Mouse (Mus musculus): Measurements from ENCODE around the gene Rhbdd1. TPM values are rescaled to one million over a fixed set of nuclear protein-coding genes. Genes with fewer than 3 reads are reported as not detected.

Rhbdd1 gene
- total and polyA plus RNA-seq, 3 experiments: 7.5 to 10.4 TPM; not detected in 1

DNA sequence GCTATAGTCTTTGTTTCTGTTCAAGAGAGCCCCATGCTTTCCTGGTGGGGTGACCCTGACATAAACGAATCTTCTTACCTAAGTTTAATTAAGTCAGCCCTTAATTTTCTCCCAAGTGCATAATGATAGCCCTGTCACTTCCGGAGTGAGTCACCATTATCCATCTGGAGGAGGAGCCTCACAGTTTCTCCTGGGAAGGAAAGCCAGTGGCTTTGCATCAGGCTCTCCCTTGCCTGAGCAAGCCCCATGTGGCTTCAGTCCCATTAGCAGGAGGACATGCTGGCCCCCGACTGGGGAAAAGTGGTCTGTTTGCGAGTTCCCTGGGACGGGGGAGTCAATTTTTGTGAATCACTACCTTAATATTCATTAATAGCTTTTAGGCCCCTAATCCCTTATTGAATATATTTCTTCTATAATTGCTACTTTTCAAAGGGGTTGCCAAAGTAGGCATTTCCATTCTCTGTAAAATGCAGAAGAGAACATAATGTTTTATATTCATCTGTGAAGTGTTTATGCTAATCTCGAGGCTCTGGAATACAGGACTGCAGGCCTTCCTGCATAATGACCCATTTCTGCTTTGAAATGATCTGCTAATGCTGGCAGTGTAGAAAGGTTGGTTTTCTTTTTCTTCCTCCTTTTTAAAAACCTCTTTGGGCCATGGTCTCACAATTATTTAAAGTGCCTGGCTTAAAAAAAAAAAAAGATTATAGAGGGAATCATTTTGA lies 135.8 kb downstream of the Rhbdd1 start:
- H3K4me3 ChIP-seq (ENCODE audit: control insufficient read depth in 1 of 2, insufficient read depth in 1 of 2, low read depth in 2 of 2, low read length in 2 of 2): no peak overlapping the region
- H3K9me3 ChIP-seq (replicated peaks; ENCODE audit: insufficient read depth, low read length): no peaks in the 10 kb centered on the region
- H3K27ac ChIP-seq (ENCODE audit: control insufficient read depth, low read depth, low read length): no peak overlapping the region
- no peaks in the 10 kb centered on the region for H3K27me3 ChIP-seq (ENCODE audit: control insufficient read depth in 1 of 2, insufficient read depth in 2 of 2, low read length in 2 of 2)
- H3K79me2 ChIP-seq (ENCODE audit: control insufficient read depth, insufficient read depth, low read length, poor library complexity): no peaks in the 10 kb centered on the region
- no peaks in the 10 kb centered on the region for H3K36me3 ChIP-seq (ENCODE audit: control insufficient read depth in 1 of 2, insufficient read depth in 2 of 2, low read length in 2 of 2)
- no peaks in the 10 kb centered on the region for H3K4me1 ChIP-seq (ENCODE audit: control insufficient read depth in 1 of 2, insufficient read depth in 2 of 2, low read length in 2 of 2)
- TF ChIP-seq ZMIZ1 (IDR thresholded peaks at IDR 0.05; ENCODE audit: low read depth, low read length) (no peak), GABPA (IDR thresholded peaks at IDR 0.05; ENCODE audit: low read depth, low read length) (no peak), CHD2 (IDR thresholded peaks at IDR 0.05; ENCODE audit: low read length) (no peak), ZKSCAN1 (IDR thresholded peaks at IDR 0.05; ENCODE audit: low read depth, low read length) (no peak), POLR2A (IDR thresholded peaks at IDR 0.05; ENCODE audit: control insufficient read depth in 1 of 2, insufficient read depth in 1 of 2, low read depth in 1 of 2, low read length in 2 of 2, poor library complexity in 1 of 2) (no peak), MEF2A (IDR thresholded peaks at IDR 0.05; ENCODE audit: extremely low read depth, insufficient replicate concordance, low read depth, low read length, poor library complexity, severe bottlenecking) (no peak), TCF12 (IDR thresholded peaks at IDR 0.05; ENCODE audit: low read depth, low read length) (no peak), E2F4 (IDR thresholded peaks at IDR 0.05; ENCODE audit: borderline replicate concordance, low read depth, low read length) (no peak), GATA1 (IDR thresholded peaks at IDR 0.05; ENCODE audit: low read depth, low read length) (no peak), POLR2AphosphoS2 (IDR thresholded peaks at IDR 0.05; ENCODE audit: low read length) (no peak)
- no peak for DNase-seq (ENCODE audit: low read depth, low spot score)
- no peak overlapping the region for H3K9ac ChIP-seq (ENCODE audit: control insufficient read depth, low read depth, low read length, poor library complexity, severe bottlenecking)

DNA sequence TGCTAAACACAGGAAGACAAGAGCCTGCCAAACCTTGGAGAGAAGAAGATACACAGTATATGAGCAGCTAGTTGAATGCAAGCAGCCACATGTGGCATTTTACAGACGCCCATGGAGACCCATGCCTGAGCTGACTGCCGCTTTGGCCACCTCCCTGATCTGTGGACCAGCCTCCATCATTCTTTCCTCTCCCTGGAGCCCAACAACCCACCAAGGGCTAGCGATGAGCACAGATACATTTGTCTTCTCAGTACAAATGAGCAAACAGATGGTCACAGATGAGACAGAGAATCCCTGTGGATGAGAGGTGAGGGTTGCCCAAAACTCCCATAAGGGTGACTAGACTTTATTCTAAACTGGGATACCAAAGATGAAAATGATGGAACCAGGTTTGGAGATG lies 137.8 kb downstream of the Rhbdd1 start:
- H3K4me3 ChIP-seq (ENCODE audit: control insufficient read depth in 1 of 2, insufficient read depth in 1 of 2, low read depth in 2 of 2, low read length in 2 of 2): no peak overlapping the region
- TF ChIP-seq POLR2A (IDR thresholded peaks at IDR 0.05; ENCODE audit: control insufficient read depth in 1 of 2, insufficient read depth in 1 of 2, low read depth in 1 of 2, low read length in 2 of 2, poor library complexity in 1 of 2): no peak
- no peak for TF ChIP-seq RAD21 (IDR thresholded peaks at IDR 0.05; ENCODE audit: low read depth, low read length)
- H3K36me3 ChIP-seq (ENCODE audit: control insufficient read depth in 1 of 2, insufficient read depth in 2 of 2, low read length in 2 of 2): no peaks in the 10 kb centered on the region

GRCm38 (mm10) chr1:82459350-82459749 lies 143.1 kb downstream of the Rhbdd1 start:
- no peak for TF ChIP-seq POLR2AphosphoS2 (IDR thresholded peaks at IDR 0.05; ENCODE audit: low read length)
- no peak for TF ChIP-seq RAD21 (IDR thresholded peaks at IDR 0.05; ENCODE audit: low read depth, low read length)
- TF ChIP-seq CHD1 (IDR thresholded peaks at IDR 0.05; ENCODE audit: low read depth, low read length): no peak
- no peak for TF ChIP-seq UBTF (IDR thresholded peaks at IDR 0.05; ENCODE audit: borderline replicate concordance, insufficient read depth, low read depth, low read length)
- TF ChIP-seq GATA1 (IDR thresholded peaks at IDR 0.05; ENCODE audit: low read depth, low read length): no peak
- no peak for TF ChIP-seq TBP (IDR thresholded peaks at IDR 0.05; ENCODE audit: low read depth, low read length)
- TF ChIP-seq MEF2A (IDR thresholded peaks at IDR 0.05; ENCODE audit: extremely low read depth, insufficient replicate concordance, low read depth, low read length, poor library complexity, severe bottlenecking): no peak
- TF ChIP-seq MAFK (IDR thresholded peaks at IDR 0.05; ENCODE audit: borderline replicate concordance, low read depth, low read length): no peak
- TF ChIP-seq MYB (IDR thresholded peaks at IDR 0.05; ENCODE audit: low read depth, low read length): no peak
- no peak for TF ChIP-seq JUND (IDR thresholded peaks at IDR 0.05; ENCODE audit: low read depth, low read length)
- no peak overlapping the region for H3K4me3 ChIP-seq (ENCODE audit: control insufficient read depth in 1 of 2, insufficient read depth in 1 of 2, low read depth in 2 of 2, low read length in 2 of 2)
- H3K9ac ChIP-seq (ENCODE audit: control insufficient read depth, low read depth, low read length, poor library complexity, severe bottlenecking): no peak overlapping the region
- no peak for DNase-seq (ENCODE audit: low read depth, low spot score)
- no peaks in the 10 kb centered on the region for H3K9me3 ChIP-seq (replicated peaks; ENCODE audit: insufficient read depth, low read length)
- H3K36me3 ChIP-seq (ENCODE audit: control insufficient read depth in 1 of 2, insufficient read depth in 2 of 2, low read length in 2 of 2): no peaks in the 10 kb centered on the region
- no peak overlapping the region for H3K27ac ChIP-seq (ENCODE audit: control insufficient read depth, low read depth, low read length)
- H3K79me2 ChIP-seq (ENCODE audit: control insufficient read depth, insufficient read depth, low read length, poor library complexity): no peaks in the 10 kb centered on the region
- no peaks in the 10 kb centered on the region for H3K27me3 ChIP-seq (ENCODE audit: control insufficient read depth in 1 of 2, insufficient read depth in 2 of 2, low read length in 2 of 2)
- H3K4me1 ChIP-seq (ENCODE audit: control insufficient read depth in 1 of 2, insufficient read depth in 2 of 2, low read length in 2 of 2): no peaks in the 10 kb centered on the region

More for the DNA sequence above, 137.8 kb downstream of the Rhbdd1 start:
- Histone ChIP-seq H3K9ac (ENCODE audit: control insufficient read depth, low read depth, low read length, poor library complexity, severe bottlenecking) (no peak overlapping the region), H3K4me1 (ENCODE audit: control insufficient read depth in 1 of 2, insufficient read depth in 2 of 2, low read length in 2 of 2) (no peaks in the 10 kb centered on the region), H3K27me3 (ENCODE audit: control insufficient read depth in 1 of 2, insufficient read depth in 2 of 2, low read length in 2 of 2) (no peaks in the 10 kb centered on the region), H3K9me3 (replicated peaks; ENCODE audit: insufficient read depth, low read length) (no peaks in the 10 kb centered on the region), H3K27ac (ENCODE audit: control insufficient read depth, low read depth, low read length) (no peak overlapping the region), H3K79me2 (ENCODE audit: control insufficient read depth, insufficient read depth, low read length, poor library complexity) (no peaks in the 10 kb centered on the region)
- DNase-seq (ENCODE audit: low read depth, low spot score): no peak

All from MEL (cell line).